Mouse (Mus musculus) cerebellum, adult (tissue): Measurements from ENCODE around the gene Ssbp2.

ENCODE experiments used
- ATAC-seq: cut with Nextera tagmentation; 2 replicates; pipeline ENCODE4 v1.9.2; 2017; ENCODE audit warnings: mild to moderate bottlenecking, moderate library complexity, mixed read lengths; ENCODE audit not compliant: insufficient number of reproducible peaks, low FRiP score, low TSS enrichment

Ssbp2 gene

DNA sequence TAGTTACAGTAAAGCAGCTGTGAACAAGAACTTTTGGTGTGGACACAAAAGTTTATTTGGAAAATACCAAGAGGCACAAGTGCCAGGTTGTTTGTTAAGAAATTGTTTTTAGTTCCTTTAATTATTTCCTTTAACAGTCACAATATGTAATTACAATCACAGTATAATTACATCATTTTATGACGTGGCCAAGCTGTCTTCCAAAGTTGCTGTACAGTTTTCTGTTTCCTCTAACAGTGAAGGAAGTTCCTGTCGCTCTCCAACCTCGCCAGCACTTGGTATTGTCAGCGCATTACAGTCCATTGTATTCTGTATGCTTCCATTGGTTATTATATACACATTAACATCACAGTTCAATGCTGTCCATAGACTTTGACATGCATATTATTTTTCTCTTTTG, 54.9 kb downstream of the Ssbp2 start:
- ATAC-seq, result no peak

DNA sequence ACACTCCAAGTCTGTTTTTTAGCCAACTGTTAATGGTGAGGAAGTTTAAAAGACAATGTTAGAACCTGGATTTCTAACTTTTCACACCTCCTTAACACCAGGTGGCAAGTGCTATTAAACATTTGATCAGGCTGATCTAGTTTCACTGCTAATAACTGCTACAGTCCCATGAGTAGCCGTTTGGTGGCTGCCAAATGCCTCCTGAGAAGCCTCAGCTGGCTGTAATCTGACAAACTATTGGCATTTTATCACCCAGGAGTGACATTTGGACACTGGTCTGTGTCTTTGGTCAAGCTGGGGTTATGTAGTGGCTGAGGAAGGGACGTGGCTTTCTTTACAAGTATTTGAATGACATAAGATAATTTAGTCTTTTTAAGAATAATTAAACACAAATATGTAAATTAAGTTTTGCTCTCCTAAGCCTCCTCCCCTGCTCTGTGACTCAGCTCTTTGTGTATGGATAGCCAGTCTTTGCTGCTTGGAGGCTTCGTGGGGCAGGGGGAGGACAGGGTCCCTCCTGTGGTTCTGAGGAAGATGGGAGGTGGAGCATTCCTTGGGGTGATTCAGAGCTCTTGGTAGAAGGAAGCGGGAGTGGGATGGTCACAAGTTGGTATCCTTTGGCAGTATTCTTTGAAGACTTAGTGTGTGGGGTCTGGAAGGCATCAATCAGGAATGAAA, 60.1 kb downstream of the Ssbp2 start:
- ATAC-seq, result no peak

DNA sequence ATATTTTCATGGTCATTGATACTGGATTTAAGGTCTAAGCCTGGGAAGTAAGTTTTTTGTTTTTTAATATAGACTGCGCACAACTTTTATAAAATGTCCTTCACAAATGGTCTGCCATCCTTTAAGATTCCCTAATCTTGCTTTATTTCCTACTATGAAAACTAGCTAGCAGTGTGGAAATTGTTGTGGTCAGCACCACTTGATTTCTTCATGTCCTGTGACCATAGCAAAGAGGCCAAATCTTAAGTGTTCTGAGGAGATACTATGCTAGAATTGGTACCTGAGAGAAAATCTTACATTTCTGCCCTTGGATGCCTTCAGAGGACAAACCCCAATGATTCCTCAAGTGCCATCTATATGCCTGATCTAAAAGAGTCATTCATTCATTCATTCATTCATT, 60.9 kb downstream of the Ssbp2 start:
- no peak for ATAC-seq

DNA sequence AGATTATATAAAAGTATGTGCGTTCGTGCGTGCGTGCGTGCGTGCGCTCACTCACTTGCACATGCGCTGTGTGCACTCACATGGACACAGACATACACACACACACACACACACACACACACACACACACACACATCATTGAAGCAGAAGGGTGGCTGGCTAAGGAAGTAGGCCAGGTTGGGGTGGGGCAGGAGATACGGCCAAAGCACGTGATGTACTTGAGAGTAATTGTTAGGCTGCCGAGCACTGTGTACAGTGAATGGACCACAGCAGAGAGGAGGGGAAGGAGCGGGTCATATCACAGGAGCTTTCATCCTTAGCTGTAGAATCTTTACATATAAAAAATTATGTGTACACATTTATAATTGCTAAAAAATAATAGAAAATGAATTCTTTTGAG, 66.0 kb downstream of the Ssbp2 start:
- no peak for ATAC-seq

DNA sequence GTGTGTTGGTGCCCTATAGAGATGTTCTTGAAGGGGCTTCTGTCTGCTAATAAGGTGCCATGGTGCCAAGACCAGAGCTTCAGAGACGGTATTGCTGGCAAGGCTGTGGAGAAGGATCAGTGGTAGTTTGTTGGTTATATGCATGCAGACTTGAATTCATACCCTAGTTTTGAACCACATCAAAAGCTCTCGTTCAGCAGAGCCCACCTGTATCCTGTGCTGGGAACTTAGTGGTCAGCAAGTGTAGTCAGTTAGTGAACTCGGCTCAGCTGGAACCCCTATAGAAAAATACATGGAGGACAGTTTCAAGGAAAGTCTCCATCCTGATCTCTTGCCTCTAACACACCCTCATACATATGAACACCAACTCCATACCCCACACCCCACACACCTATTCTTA, 69.7 kb downstream of the Ssbp2 start:
- ATAC-seq, result no peak

DNA sequence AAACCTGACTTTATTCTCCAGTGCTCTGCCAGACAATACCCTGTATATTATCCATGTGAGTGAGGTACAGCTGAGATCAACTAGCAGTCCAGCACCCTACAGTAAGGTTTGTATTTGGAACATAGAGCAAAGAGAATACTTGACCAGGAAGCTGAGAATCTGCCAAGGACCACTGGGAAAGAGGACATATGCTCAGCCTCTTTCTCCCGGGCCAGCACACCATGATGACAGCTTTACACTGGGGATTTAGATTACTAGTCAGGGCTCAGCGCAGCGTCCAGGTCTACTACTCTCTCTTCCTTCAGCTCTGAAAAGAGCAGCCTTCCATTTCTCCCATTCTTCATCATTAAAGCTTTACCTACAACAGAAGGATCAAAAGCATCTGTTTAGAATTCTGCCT, 76.6 kb downstream of the Ssbp2 start:
- ATAC-seq, result peak; percentile 91

DNA sequence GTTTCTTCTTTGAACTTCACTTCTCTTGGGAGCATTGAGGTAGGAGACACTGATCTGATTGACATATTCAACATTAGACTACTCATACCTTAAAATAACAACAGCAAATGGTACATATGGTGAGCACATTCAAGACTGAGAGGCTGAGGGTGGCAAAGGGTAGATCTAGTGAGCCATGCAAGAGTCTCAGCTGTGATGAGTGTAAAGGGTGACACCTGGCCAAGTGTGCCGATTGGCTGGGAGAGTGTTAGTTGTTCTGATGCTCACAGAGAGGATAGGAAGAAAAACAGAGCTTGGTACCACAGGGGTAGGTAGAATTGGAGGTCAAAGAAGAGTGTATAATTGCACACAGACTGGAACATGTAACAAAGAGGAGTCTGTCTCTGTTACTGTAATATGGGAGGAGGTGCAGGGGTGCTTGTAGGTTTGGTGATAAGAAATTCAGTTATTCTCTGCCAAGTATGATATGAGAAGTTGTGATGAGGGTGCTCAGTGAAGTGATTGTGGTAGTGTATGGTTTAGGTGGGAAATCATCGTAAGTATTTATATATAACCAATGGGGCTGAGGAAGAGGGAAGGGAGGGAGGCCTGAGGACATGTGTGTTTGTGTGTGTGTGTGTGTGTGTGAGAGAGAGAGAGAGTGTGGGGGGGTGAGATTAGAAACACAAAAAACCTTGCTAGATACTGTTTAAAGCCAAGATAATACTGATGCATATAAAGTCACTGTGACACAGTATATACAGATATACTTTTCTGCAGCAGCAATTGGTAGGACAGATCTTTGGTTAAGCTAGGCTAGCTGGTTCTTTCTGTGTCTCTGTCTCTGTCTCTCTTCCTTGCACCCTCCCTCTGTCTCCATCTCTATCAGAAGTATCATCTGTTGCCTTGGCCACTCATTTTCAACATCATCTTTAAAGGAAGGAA, 80.3 kb downstream of the Ssbp2 start:
- no peak for ATAC-seq

DNA sequence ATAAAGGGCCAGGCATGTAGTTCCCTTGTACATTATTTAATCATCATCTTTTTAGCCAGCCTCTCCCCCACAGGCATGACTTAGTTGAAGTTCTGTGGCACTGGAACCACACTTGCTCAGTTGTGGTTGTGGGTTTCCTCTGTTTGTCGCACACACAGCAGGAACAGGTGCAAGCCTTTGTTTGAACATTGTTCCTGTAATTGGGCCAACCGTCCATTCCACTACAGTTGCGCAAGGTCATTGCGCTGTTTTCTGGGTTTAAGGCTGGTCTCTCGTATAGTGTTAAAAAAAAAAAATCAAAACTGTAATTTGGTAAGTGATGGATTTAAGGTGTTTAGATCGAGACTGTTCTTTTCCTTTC, 81.0 kb downstream of the Ssbp2 start:
- ATAC-seq, result no peak

DNA sequence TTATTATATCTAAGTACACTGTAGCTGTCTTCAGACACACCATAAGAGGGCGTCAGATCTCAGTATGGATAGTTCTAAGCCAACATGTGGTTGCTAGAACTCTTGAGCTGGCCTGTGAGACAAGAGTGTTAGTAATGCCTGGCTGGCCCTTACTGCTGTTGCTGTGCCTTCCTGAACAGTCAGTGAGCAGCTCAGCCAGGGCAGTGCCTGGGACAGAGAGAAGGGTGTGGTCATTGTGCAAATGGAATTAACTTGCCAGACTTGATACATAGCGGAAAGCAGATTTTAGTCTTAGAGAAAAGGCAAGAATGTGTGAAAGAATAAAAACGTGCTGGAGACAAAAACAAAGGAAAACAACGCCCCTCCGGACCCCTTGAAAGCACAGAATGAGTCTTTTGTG, 83.5 kb downstream of the Ssbp2 start:
- no peak for ATAC-seq

DNA sequence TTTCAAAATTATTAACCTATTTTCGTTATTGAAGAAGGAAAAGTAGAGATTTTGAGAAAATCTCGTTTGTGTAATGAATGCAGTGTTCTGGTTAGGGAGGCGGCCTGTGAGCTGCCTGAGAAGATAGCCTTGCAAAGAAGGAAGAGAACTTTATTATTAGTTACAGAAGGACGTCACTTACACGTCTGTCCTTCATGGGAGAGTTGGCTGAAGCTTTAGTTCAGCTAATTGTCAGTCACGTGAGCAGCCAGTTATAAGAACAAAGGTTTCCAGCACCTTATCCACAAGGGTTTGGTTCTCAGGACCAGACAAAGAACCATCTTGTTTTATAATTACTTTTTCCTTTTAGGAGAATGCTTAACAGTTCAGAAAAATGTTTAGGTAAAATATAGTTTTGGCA, 104.0 kb downstream of the Ssbp2 start:
- ATAC-seq, result no peak

DNA sequence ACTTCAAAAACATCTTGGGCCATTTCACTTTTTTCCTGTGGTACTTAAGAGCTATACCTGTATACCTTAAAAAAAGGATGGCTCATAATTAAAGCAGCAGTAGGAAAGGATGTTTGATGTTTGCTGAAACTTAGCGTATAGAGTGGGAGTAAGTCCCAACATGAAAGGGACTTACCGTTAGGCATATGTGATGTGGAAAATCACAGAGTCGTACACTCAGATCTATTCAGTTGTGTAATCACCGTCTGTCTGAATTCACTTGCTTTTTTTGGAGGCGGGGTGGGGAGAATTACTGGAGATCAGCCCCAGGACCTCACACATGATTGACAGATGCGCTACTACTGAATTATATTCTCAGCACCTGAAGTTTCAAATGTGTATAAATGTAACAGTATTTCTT, 104.7 kb downstream of the Ssbp2 start:
- ATAC-seq, result no peak

DNA sequence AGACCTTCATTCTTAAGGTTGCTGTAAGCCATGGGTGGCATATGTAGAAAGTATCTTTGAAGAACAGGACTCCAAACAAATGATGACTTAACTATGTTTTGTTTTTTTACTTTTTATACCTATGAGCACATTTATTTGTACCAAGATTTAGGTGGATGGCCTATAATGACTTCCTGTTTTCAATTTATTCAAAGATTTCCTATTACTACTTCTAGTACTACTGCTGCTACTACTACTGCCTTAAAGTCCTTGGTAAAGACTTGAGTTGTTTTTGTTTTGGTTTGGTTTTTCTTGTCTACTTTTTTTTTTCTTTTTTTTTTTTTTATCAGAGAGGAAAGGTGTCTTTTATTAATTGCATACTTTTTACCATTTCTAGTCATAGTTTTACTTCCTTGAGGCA, 121.4 kb downstream of the Ssbp2 start:
- ATAC-seq, result no peak

DNA sequence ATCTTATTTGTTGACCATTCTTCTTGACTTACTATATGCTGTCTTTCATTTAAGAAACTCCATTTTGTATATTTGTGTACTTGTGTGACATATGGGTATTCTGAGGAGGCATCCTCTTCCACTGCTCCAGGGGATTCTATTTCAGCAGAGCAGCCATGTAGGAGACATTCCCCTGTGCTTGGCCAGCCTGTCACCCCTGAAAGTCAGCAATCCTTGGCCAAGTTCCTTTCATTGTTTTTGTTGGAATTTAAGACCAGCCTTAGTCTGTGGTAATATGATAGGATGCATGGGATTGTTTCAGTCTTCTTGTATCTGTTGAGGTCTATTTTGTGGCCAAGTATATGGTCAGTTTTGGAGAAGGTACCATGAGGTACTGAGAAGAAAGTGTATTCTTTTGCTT, 122.1 kb downstream of the Ssbp2 start:
- ATAC-seq, result no peak

DNA sequence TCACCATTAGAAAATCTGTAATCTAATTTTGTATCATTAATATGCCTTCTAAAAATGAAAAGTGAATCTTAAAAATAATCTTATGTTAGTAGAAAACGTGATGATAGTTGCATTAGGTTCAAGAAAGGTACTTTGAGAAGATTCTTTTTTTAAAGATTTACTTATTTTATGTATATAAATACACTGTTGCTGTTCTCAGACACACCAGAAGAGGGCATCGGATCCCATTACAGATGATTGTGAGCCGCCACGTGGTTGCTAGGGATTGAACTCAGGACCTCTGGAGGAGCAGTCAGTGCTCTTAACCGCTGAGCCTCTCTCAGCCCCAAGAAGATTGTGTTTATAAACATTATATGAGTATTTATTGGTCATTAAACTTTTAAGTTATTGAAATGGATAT, 126.3 kb downstream of the Ssbp2 start:
- no peak for ATAC-seq

DNA sequence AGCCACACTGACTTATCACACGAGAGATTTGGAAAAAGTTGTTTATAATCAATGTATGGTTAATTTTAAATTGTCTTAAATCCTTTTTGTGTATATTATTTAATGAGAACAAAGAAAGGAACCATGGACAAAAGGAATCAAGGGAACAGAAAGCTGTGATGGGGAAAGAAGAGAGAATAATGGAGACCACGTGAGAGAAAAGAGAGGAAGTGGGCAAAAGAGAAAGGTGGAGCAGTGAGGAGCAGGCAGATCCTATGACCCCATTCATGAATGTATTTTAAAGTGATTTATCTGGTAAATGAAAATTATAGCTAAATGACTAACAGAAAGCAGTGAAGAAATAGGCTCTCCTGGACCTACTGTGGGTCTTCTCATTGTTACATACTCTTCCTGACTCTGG, 128.4 kb downstream of the Ssbp2 start:
- no peak for ATAC-seq

DNA sequence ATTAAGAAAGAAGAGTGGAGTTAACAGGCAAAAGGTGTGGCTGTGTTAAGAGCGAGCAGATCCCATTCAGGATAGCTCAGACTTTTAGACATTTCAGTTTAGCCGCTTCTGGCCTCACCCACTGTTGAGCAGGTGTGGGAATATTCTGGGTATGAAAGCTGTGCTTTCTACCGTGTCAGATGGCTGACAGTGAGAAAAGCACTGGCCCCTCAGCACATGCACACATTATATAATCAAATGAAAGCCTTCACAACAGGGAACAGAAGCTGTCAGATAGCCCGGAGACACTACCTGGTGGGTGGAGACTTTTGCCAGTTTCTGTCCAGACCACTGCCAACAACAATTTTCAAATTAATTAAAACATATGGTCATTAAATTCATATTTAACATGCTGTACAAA, 131.8 kb downstream of the Ssbp2 start:
- peak; percentile 91 for ATAC-seq

DNA sequence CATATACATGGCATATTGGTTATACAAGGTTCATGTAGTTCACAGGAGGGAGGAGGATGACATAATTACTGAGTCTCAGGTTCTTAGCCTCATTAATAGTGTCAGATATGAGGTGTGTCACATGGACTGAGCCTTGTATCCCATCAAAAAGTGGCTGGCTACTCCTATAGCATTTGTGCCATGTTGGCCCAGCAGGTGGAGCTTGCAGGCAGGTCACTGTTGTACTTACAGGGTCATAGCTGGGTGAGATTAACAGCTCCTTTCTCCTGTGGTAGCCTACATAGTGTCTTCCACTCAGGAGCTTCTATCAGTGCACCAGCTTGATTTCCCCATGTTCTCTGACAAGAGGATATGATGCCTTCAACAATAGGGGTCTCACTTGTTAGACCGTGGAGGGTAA, 135.2 kb downstream of the Ssbp2 start:
- ATAC-seq, result no peak

DNA sequence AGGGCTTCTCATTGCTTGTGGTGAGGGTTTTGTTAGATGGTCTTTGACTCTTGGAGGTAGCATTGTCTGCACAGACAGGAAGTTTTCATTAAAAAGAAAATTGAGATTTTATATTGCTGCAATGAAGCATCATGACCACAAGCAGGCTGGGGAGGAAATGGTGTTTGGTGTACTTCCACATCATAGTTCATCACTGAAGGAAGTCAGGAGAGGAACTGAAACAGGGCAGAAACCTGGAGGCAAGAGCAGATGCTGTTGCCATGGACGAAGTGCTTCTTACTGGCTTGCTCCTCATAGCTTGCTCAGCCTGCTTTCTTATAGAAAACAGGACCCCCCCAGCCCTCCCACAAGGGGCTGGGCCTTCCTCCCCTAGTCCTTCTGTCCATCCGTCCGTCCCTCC, 139.5 kb downstream of the Ssbp2 start:
- no peak for ATAC-seq

DNA sequence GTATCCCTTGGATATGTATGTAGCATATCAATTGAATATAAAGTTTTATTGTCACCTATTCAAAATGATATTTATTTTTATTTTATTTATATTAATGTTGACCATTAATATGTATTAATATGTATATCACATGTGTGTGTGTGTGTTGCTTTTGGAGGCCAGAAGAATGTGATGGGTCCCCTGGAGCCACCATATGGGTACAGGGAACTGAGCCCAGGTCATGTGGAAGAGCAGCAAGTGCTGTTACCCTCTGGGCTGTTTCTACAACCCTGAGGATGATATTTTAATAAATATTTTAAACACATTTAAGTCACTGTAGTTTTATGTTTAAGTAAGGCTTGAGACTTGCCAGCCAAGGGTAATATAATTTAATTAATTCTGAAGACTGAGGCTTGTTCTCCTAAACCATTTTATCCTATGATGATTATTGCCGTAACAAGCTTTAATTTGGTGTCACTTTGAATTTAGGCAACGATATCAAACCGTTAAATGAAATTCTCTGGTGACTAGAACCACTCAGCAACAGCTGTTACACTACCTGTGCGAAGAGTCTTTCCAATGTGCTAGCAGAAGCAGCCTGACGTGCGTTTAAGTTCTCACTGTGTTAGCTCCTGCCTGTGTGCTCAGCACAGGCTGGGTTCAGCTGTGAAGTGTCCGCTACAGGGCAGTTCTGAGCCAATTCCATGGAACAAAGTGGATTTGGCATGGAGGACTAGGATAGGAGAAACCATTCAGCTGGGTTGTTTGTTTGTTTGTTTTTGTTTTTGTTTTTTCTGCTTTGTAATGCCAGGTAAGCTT, 145.2 kb downstream of the Ssbp2 start:
- peak; percentile 86 for ATAC-seq

DNA sequence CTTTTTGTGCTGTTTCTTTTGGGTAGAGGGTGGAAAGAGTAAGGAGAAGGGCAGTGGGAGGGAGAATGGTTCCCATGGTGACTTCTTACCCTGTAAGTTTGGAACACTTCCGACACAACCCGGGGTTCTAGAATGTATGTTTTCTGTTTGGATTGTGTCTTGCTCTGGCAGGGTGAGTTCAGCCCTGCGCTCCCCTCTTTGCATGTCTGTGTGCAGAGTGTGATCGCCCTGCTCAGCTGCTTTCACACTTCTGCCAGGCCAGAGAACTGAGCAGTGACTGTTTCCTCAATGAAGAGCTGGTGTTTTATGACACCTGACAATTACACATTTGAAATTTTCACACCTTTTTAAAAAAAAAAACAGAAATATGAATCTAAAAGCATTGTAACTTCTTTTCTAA, 150.5 kb downstream of the Ssbp2 start:
- ATAC-seq, result no peak

DNA sequence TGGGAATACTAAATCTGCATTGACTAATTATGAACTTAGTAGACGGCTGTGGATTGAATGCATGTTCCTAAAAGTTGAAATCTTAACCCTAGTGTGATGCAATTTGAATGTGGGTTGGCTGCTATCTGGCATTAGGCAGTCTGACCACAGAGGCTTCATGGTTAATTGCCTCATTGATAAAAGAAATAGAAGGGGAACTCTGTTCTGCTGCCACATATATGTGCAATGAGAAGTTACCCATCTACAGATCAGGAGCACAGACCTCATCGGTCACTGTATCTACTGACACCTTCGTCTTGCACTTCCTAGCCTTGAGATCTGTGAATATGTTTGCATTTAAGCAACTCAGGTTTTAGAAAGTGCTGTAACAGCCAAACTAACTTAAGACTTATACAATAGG, 151.8 kb downstream of the Ssbp2 start:
- no peak for ATAC-seq
